In the genomic region with DNA sequence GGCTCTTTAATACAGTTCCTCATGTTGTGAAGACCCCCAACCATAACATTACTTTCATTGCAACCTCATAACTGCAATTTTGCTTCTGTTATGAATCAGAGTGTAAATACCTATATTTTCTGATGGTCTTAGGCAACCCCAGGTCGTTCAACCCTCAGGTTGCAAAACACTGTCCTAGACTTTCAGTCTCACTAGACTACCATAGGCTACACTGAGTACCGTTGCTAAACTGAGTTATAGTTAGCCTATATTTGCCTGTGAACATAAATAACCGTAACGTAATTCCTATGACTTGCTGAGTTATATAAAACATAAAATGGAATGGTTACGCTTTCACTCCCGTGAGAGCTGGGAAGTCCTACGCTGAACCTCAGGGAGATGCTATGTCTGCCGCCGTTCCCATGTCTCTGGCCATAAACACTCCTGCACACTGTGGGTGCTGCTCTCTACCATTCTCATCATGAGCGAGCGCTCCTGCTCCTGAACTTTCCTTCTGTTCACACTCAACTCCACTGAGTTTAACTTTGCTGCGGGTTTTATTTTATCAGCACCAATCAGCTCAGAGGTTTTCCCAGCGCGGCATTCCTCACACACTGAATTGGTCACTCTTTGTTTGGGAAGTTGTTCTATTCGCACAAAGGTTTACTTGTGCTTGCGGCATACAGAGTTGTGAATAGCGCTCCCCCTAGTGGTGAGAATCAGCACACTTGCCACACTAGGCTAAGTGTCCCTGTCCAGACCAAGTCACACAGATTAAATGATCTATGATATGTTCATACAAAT, we compare ENCODE assay signal across 8 mouse cellular contexts. TPM values are rescaled to one million over a fixed set of nuclear protein-coding genes. Genes with fewer than 3 reads are reported as not detected.
A peak's percentile ranks its signal among the peaks of the same experiment; 100 is the strongest.
DNase-seq lines count a peak whose midpoint lies in the region; ATAC-seq and TF ChIP-seq lines count a peak whose summit lies in the region.

No protein-coding gene starts in this region.

- H3K36me3 ChIP-seq in MEL (ENCODE audit: control insufficient read depth in 1 of 2, insufficient read depth in 2 of 2, low read length in 2 of 2), result peaks cover 0 to 21% of the 10 kb centered on the region in 2 experiments; a peak in 2 of 4 replicates
- peaks cover 64% of the 10 kb centered on the region for H3K36me3 ChIP-seq in forebrain, embryonic 13.5 days (ENCODE audit: poor library complexity, severe bottlenecking)
- H3K36me3 ChIP-seq in lung, embryonic 15.5 days, result 0 out of 2 replicates have a peak, but pooled peaks cover 3% of the 10 kb centered on the region

- H3K4me3 ChIP-seq in MEL (ENCODE audit: control insufficient read depth in 1 of 2, insufficient read depth in 1 of 2, low read depth in 2 of 2, low read length in 2 of 2), result no peak overlapping the region
- 0 out of 2 replicates have a peak overlapping the region, but pooled peaks have one; percentile 10 for H3K4me3 ChIP-seq in forebrain, embryonic 13.5 days
- peak overlapping the region; percentile 22; the same call in 1 of the 2 replicates for H3K4me3 ChIP-seq in layer of hippocampus, adult 2 months
- H3K4me3 ChIP-seq in lung, embryonic 15.5 days, result 0 out of 2 replicates have a peak overlapping the region, but pooled peaks have one; percentile 5

- no peaks in the 10 kb centered on the region for H3K27me3 ChIP-seq in MEL (ENCODE audit: control insufficient read depth in 1 of 2, insufficient read depth in 2 of 2, low read length in 2 of 2)
- H3K27me3 ChIP-seq in forebrain, embryonic 13.5 days, result no peaks in the 10 kb centered on the region
- H3K27me3 ChIP-seq in lung, embryonic 15.5 days, result no peaks in the 10 kb centered on the region

- peak; percentile 80 for DNase-seq in MEL (ENCODE audit: low read depth, low spot score)
- peak; percentile 64 to 70 for DNase-seq in heart, postnatal 36 days
- DNase-seq in layer of hippocampus, adult 2 months (ENCODE audit: low spot score in 2 of 2), result peak; percentile 74 to 80
- peak; percentile 92 for DNase-seq in retina, postnatal 1 day
- DNase-seq in yolk sac, embryonic 10.5 days (ENCODE audit: low spot score), result peak; percentile 61

- H3K79me2 ChIP-seq in MEL (ENCODE audit: control insufficient read depth, insufficient read depth, low read length, poor library complexity), result no peaks in the 10 kb centered on the region

- 46% methylated on average over 17 of the region's 17 CpGs for WGBS in forebrain, embryonic 13.5 days
- 48% methylated on average over 17 of the region's 17 CpGs for WGBS in lung, embryonic 15.5 days

- H3K4me1 ChIP-seq in MEL (ENCODE audit: control insufficient read depth in 1 of 2, insufficient read depth in 2 of 2, low read length in 2 of 2), result no peaks in the 10 kb centered on the region
- H3K4me1 ChIP-seq in forebrain, embryonic 13.5 days, result peaks cover 3% of the 10 kb centered on the region; the same call in 1 of the 2 replicates
- H3K4me1 ChIP-seq in lung, embryonic 15.5 days, result no peaks in the 10 kb centered on the region

- TF ChIP-seq POLR2A in MEL (IDR thresholded peaks at IDR 0.05; ENCODE audit: control insufficient read depth in 1 of 2, insufficient read depth in 1 of 2, low read depth in 1 of 2, low read length in 2 of 2, poor library complexity in 1 of 2), result no peak

- no peak overlapping the region for H3K27ac ChIP-seq in MEL (ENCODE audit: control insufficient read depth, low read depth, low read length)
- H3K27ac ChIP-seq in forebrain, embryonic 13.5 days, result peak overlapping the region; percentile 73
- no peak overlapping the region for H3K27ac ChIP-seq in layer of hippocampus, adult 2 months
- peak overlapping the region; percentile 9; the same call in 1 of the 2 replicates for H3K27ac ChIP-seq in lung, embryonic 15.5 days

- peak overlapping the region; percentile 40 for H3K4me2 ChIP-seq in forebrain, embryonic 13.5 days
- H3K4me2 ChIP-seq in lung, embryonic 15.5 days, result peak overlapping the region; percentile 38

- ATAC-seq in cerebellum, adult (ENCODE audit: insufficient number of reproducible peaks, low FRiP score, low TSS enrichment), result peak; percentile 83
- ATAC-seq in forebrain, embryonic 13.5 days, result peak; percentile 90
- peak; percentile 83; the same call in 1 of the 2 replicates for ATAC-seq in lung, embryonic 15.5 days (ENCODE audit: borderline replicate concordance, extremely low read depth, low FRiP score, low TSS enrichment)

- no peak overlapping the region for H3K9ac ChIP-seq in MEL (ENCODE audit: control insufficient read depth, low read depth, low read length, poor library complexity, severe bottlenecking)
- H3K9ac ChIP-seq in forebrain, embryonic 13.5 days, result peak overlapping the region; percentile 48; the same call in 1 of the 2 replicates
- no peak overlapping the region for H3K9ac ChIP-seq in lung, embryonic 15.5 days

- intact Hi-C loops in heart, postnatal 36 days (cut with DNase I), result loop anchor here (2.0 kb wide), 1 partner anchor 15 kb away; no protein-coding TSS in a partner anchor

- TF ChIP-seq EP300 in MEL (IDR thresholded peaks at IDR 0.05; ENCODE audit: low read depth in 1 of 2, low read length in 2 of 2), result no peak

- peak; percentile 35 for TF ChIP-seq RAD21 in MEL (IDR thresholded peaks at IDR 0.05; ENCODE audit: low read depth, low read length)

- H3K9me3 ChIP-seq in MEL (replicated peaks; ENCODE audit: insufficient read depth, low read length), result no peaks in the 10 kb centered on the region
- no peaks in the 10 kb centered on the region for H3K9me3 ChIP-seq in forebrain, embryonic 13.5 days (replicated peaks)
- no peaks in the 10 kb centered on the region for H3K9me3 ChIP-seq in lung, embryonic 15.5 days

- TF ChIP-seq CTCF in MEL (IDR thresholded peaks at IDR 0.05 in 2 of 3, conservative IDR thresholded peaks at IDR 0.05 in 1 of 3; ENCODE audit: control insufficient read depth in 1 of 3, insufficient read depth in 1 of 3, low read depth in 2 of 3, low read length in 3 of 3, poor library complexity in 1 of 3, severe bottlenecking in 1 of 3), result peak; percentile 75 to 95 (median 83)
- peak; percentile 95 for TF ChIP-seq CTCF in layer of hippocampus, adult 2 months (conservative IDR thresholded peaks at IDR 0.05)

TF ChIP-seq in MEL, 35 proteins besides CTCF, POLR2A, EP300 and RAD21:
- no peak for TF ChIP-seq BHLHE40 (IDR thresholded peaks at IDR 0.05; ENCODE audit: borderline replicate concordance, low read depth, low read length)
- peak; percentile 51 for TF ChIP-seq SMC3 (IDR thresholded peaks at IDR 0.05; ENCODE audit: low read depth, low read length)

RNA-seq across cellular contexts. Expression of gene Cog3, which starts 13.4 kb away (rescaled TPM):
- total RNA-seq in MEL (2012; rRNA removed), result 15.3 and 16.7 TPM in 2 replicates
- polyA plus RNA-seq in MEL (2012; ENCODE audit: insufficient read depth in 1 of 2, insufficient read length in 2 of 2, low read depth in 1 of 2, low replicate concordance in 2 of 2, missing spikeins in 1 of 2), result 10 to 100 TPM; 15.3 to 46.1 TPM
- polyA plus RNA-seq in forebrain, embryonic 13.5 days (2015; fragmentation: Nextera tagmentation; extraction: Ambion mirVana), result 19.3 and 21.5 TPM in 2 replicates
- total RNA-seq in heart, postnatal 36 days (2021), result 10 to 100 TPM; 13.4 to 14.8 TPM
- total RNA-seq in layer of hippocampus, adult 2 months (2021), result 10 to 100 TPM; 22.1 to 25.9 TPM
- 20.9 TPM in 2 replicates for polyA plus RNA-seq in lung, embryonic 15.5 days (2015; fragmentation: Nextera tagmentation; extraction: Ambion mirVana)

RNA-seq across cellular contexts. Expression of gene Slc25a30, which starts 19.2 kb away (rescaled TPM):
- 20.3 and 25.9 TPM in 2 replicates for total RNA-seq in MEL (2012; rRNA removed)
- 10 to 100 TPM in 1 of 2 experiments, not detected in 1; 24.0 TPM for polyA plus RNA-seq in MEL (2012; ENCODE audit: insufficient read depth in 1 of 2, insufficient read length in 2 of 2, low read depth in 1 of 2, low replicate concordance in 2 of 2, missing spikeins in 1 of 2)
- polyA plus RNA-seq in forebrain, embryonic 13.5 days (2015; fragmentation: Nextera tagmentation; extraction: Ambion mirVana), result 9.5 and 11.4 TPM in 2 replicates
- 10 to 100 TPM; 11.0 to 15.5 TPM for total RNA-seq in heart, postnatal 36 days (2021)
- total RNA-seq in layer of hippocampus, adult 2 months (2021), result 10 to 100 TPM; 12.8 to 15.7 TPM
- 3.6 and 3.8 TPM in 2 replicates for polyA plus RNA-seq in lung, embryonic 15.5 days (2015; fragmentation: Nextera tagmentation; extraction: Ambion mirVana)

Comparison
In these comparisons a context has a peak if more than half of its experiments do, and no peak if none do; other contexts are left out.
1. H3K27ac ChIP-seq: peak in forebrain, embryonic 13.5 days (single experiment) and lung, embryonic 15.5 days (single experiment); none in MEL (single experiment) and layer of hippocampus, adult 2 months (single experiment).
2. H3K4me3 ChIP-seq: peak in forebrain, embryonic 13.5 days (single experiment), layer of hippocampus, adult 2 months (single experiment) and lung, embryonic 15.5 days (single experiment); none in MEL (0 of 2).
3. Peak in every context shown above with its lines, with median percentiles within 50 percentile points of each other: DNase-seq and ATAC-seq.